ENCODE assay signal across 10 mouse cellular contexts in genomic region chr11:3805362-3805761, GRCm38 (mm10). TPM values are rescaled to one million over a fixed set of nuclear protein-coding genes. Genes with fewer than 3 reads are reported as not detected.
DNase-seq lines count a peak whose midpoint lies in the region; ATAC-seq and TF ChIP-seq lines count a peak whose summit lies in the region.
"Had no signal": no experiment of that assay in that cellular context is flagged by ENCODE, and none has a peak within 500 bp of the region (broad histone marks: within the 10 kb centered on the region; RNA-seq: fewer than 3 reads in every experiment).

No protein-coding gene starts in this region.

- H3K27ac ChIP-seq in kidney, postnatal 0 days = no peak overlapping the region
- no peak overlapping the region for H3K27ac ChIP-seq in CH12.LX (ENCODE audit: insufficient read depth, low read depth)
- H3K27ac ChIP-seq: heart, embryonic 13.5 days had no signal

- TF ChIP-seq CTCF in kidney, postnatal 0 days (IDR thresholded peaks at IDR 0.05; ENCODE audit: low read depth) = peak; percentile 80
- peak; percentile 81 to 87 for TF ChIP-seq CTCF in CH12.LX (conservative IDR thresholded peaks at IDR 0.05 in 1 of 2, IDR thresholded peaks at IDR 0.05 in 1 of 2; ENCODE audit: low read depth in 2 of 2, low read length in 2 of 2)

- no peaks in the 10 kb centered on the region for H3K9me3 ChIP-seq in kidney, postnatal 0 days (replicated peaks; ENCODE audit: low read length)
- H3K9me3 ChIP-seq in CH12.LX (replicated peaks; ENCODE audit: low read length) = peaks cover 7% of the 10 kb centered on the region
- H3K9me3 ChIP-seq: heart, embryonic 13.5 days had no signal

- TF ChIP-seq RAD21 in CH12.LX (IDR thresholded peaks at IDR 0.05; ENCODE audit: low read depth, low read length) = peak; percentile 72

- no peaks in the 10 kb centered on the region for H3K4me1 ChIP-seq in kidney, postnatal 0 days (replicated peaks; ENCODE audit: insufficient read depth, low read length)
- no peaks in the 10 kb centered on the region for H3K4me1 ChIP-seq in CH12.LX (ENCODE audit: control insufficient read depth in 1 of 2, insufficient read depth in 2 of 2)
- H3K4me1 ChIP-seq: heart, embryonic 13.5 days; megakaryocyte, embryonic 14.5 days had no signal

- ATAC-seq in kidney, postnatal 0 days (replicated peaks; ENCODE audit: low FRiP score, low read depth) = no peak
- peak; percentile 56; the same call in 1 of the 2 replicates for ATAC-seq in common myeloid progenitor, adult 5-6 weeks (replicated peaks; ENCODE audit: low read depth, poor library complexity, severe bottlenecking)
- no peak for ATAC-seq in monocyte, adult 5-6 weeks (replicated peaks; ENCODE audit: insufficient number of reproducible peaks, low FRiP score, low TSS enrichment, poor library complexity, severe bottlenecking)

- DNase-seq in kidney, postnatal 0 days (ENCODE audit: low spot score) = peak; percentile 63
- no peak for DNase-seq in kidney, adult 11 months
- peak; percentile 51 for DNase-seq in CH12.LX (ENCODE audit: extremely low read depth)
- peak; percentile 79 for DNase-seq in NIH3T3 (ENCODE audit: low read depth)
- DNase-seq in lung, postnatal 14 days = peak; percentile 18
- DNase-seq in spleen, postnatal 10 days (ENCODE audit: low spot score in 2 of 2) = no peak

- no peak overlapping the region for H3K4me2 ChIP-seq in kidney, postnatal 0 days (ENCODE audit: low read length)
- H3K4me2 ChIP-seq in CH12.LX (ENCODE audit: insufficient read depth, low read depth, poor library complexity, severe bottlenecking) = no peak overlapping the region
- H3K4me2 ChIP-seq: heart, embryonic 13.5 days had no signal

- in situ Hi-C loops in CH12.LX (cut with MboI; ENCODE audit: low pct_ligation_motif_present, low pct_unique_long_range_greater_than_20kb, low sequenced_read_pairs) = no loop called here

- no peak overlapping the region for H3K4me3 ChIP-seq in kidney, postnatal 0 days (replicated peaks; ENCODE audit: low read depth, low read length)
- no peak overlapping the region for H3K4me3 ChIP-seq in CH12.LX (replicated peaks in 1 of 3; ENCODE audit: low read depth in 2 of 3, low read length in 2 of 3, poor library complexity in 1 of 3)
- H3K4me3 ChIP-seq: heart, embryonic 13.5 days; megakaryocyte, embryonic 14.5 days had no signal

- dilution Hi-C loops in CH12.LX (cut with MboI; ENCODE audit: extremely low pct_ligation_motif_present, extremely low pct_unique_long_range_greater_than_20kb, low sequenced_read_pairs) = no loop called here

- H3K79me2 ChIP-seq in CH12.LX (replicated peaks; ENCODE audit: control insufficient read depth, extremely low read depth, insufficient read depth, poor library complexity, severe bottlenecking) = no peaks in the 10 kb centered on the region

- H3K36me3 ChIP-seq in kidney, postnatal 0 days (ENCODE audit: insufficient read depth, low read length) = no peaks in the 10 kb centered on the region
- no peaks in the 10 kb centered on the region for H3K36me3 ChIP-seq in CH12.LX (replicated peaks in 1 of 2; ENCODE audit: control insufficient read depth in 1 of 2, insufficient read depth in 1 of 2, low read length in 1 of 2)
- H3K36me3 ChIP-seq: heart, embryonic 13.5 days had no signal

- TF ChIP-seq EP300 in CH12.LX (IDR thresholded peaks at IDR 0.05; ENCODE audit: low read length) = no peak

- no peaks in the 10 kb centered on the region for H3K27me3 ChIP-seq in kidney, postnatal 0 days (ENCODE audit: insufficient read depth, low read length)
- peaks cover 19% of the 10 kb centered on the region for H3K27me3 ChIP-seq in CH12.LX (replicated peaks)

- no peak for TF ChIP-seq POLR2A in CH12.LX (IDR thresholded peaks at IDR 0.05; ENCODE audit: low read depth, low read length)

- H3K9ac ChIP-seq in kidney, postnatal 0 days (ENCODE audit: low read depth, low read length) = no peak overlapping the region
- no peak overlapping the region for H3K9ac ChIP-seq in CH12.LX (ENCODE audit: insufficient read depth, low read depth)
- H3K9ac ChIP-seq: heart, embryonic 13.5 days had no signal

- 33% methylated on average over 3 of the region's 3 CpGs for WGBS in kidney, postnatal 0 days

TF ChIP-seq in CH12.LX, 34 proteins besides CTCF, POLR2A, EP300 and RAD21:
- TF ChIP-seq ELF1 (IDR thresholded peaks at IDR 0.05; ENCODE audit: low read depth, low read length) (no peak), SMC3 (IDR thresholded peaks at IDR 0.05; ENCODE audit: low read depth, low read length) (peak; percentile 58)
TF ChIP-seq in CH12.LX: peak in this region for 1.

RNA-seq across cellular contexts. Expression of gene Osbp2, which starts 58.3 kb away (rescaled TPM):
- polyA plus RNA-seq in kidney, postnatal 0 days (2015; fragmentation: Nextera tagmentation; extraction: Ambion mirVana) = 1.3 and 1.9 TPM in 2 replicates
- total RNA-seq in CH12.LX (2012; rRNA removed) = not detected in 2 replicates
- total RNA-seq in CH12.LX (2014; rRNA removed) = not detected in 2 replicates
- polyA plus RNA-seq in CH12.LX (2012; ENCODE audit: insufficient read length, low read depth) = not detected in 2 replicates
- not detected in 2 replicates for total RNA-seq in common myeloid progenitor, adult 5-6 weeks (2017)
- not detected in 3 replicates for total RNA-seq in monocyte, adult 5-6 weeks (2017)

Comparison
In these comparisons a context has a peak if more than half of its experiments do, and no peak if none do; other contexts are left out.
1. DNase-seq: peak in kidney, postnatal 0 days (single experiment), CH12.LX (single experiment), NIH3T3 (single experiment) and lung, postnatal 14 days (single experiment); none in kidney, adult 11 months (single experiment) and spleen, postnatal 10 days (0 of 2).